Comparison of ENCODE assay signal across 10 mouse cellular contexts in the genomic region with DNA sequence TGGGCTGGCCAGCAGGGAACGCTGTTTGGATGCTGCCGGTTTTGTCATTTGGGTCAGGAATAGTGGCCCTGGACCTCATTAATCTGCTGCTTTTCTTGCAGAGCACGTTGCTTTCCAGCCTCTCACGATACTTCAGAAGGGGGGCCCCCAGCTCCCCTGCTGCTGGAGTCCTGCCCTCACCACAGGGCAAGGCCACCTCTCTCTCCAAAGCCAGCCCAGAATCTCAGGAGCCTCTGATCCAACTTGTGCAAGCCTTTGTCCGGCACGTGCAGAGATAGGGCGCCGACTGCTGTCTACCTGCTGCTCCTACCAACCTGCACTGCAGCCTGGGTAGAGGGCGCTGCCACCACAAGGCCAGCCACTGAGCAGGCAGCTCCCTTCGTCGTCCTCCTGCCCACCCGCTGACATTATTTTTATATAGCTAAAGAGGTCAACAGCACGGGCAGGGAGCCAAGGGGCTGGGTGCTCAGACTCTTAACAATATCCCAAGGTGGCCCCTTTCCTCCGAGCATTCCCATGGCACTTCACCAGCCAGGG. TPM values are rescaled to one million over a fixed set of nuclear protein-coding genes. Genes with fewer than 3 reads are reported as not detected.
DNase-seq lines count a peak whose midpoint lies in the region; ATAC-seq and TF ChIP-seq lines count a peak whose summit lies in the region.
"Had no signal": no experiment of that assay in that cellular context is flagged by ENCODE, and none has a peak within 500 bp of the region (broad histone marks: within the 10 kb centered on the region; RNA-seq: fewer than 3 reads in every experiment).

No protein-coding gene starts in this region.

- 64% methylated on average over 14 of the region's 14 CpGs for WGBS in intestine, postnatal 0 days
- 73% methylated on average over 14 of the region's 14 CpGs for WGBS in intestine, embryonic 15.5 days

- H3K36me3 ChIP-seq in intestine, postnatal 0 days (ENCODE audit: control insufficient read depth, insufficient read depth): peaks cover 96% of the 10 kb centered on the region
- peaks cover 75% of the 10 kb centered on the region for H3K36me3 ChIP-seq in intestine, embryonic 15.5 days
- H3K36me3 ChIP-seq in ES-Bruce4 (ENCODE audit: control insufficient read depth, insufficient read depth, low read length, poor library complexity, severe bottlenecking): peaks cover 43% of the 10 kb centered on the region

- TF ChIP-seq EP300 in ES-Bruce4 (IDR thresholded peaks at IDR 0.05; ENCODE audit: insufficient read depth, low read depth, low read length): no peak

- no peak for TF ChIP-seq POLR2A in ES-Bruce4 (IDR thresholded peaks at IDR 0.05; ENCODE audit: insufficient read depth, low read length)

- H3K4me2 ChIP-seq in intestine, postnatal 0 days (replicated peaks; ENCODE audit: low read depth): no peak overlapping the region
- no peak overlapping the region for H3K4me2 ChIP-seq in intestine, embryonic 15.5 days (replicated peaks)
- H3K4me2 ChIP-seq: hindbrain, embryonic 15.5 days; limb, embryonic 13.5 days had no signal

- intact Hi-C loops in heart, postnatal 10 days (cut with DNase I): loop anchor here (5.0 kb wide), 1 partner anchor 241 kb away; no protein-coding TSS in a partner anchor

- no peaks in the 10 kb centered on the region for H3K27me3 ChIP-seq in intestine, postnatal 0 days (replicated peaks; ENCODE audit: control insufficient read depth, insufficient read depth, low read length)
- H3K27me3 ChIP-seq in intestine, embryonic 15.5 days (replicated peaks): no peaks in the 10 kb centered on the region
- no peaks in the 10 kb centered on the region for H3K27me3 ChIP-seq in ES-Bruce4 (ENCODE audit: control insufficient read depth, insufficient read depth, low read length, poor library complexity, severe bottlenecking)
- H3K27me3 ChIP-seq: hindbrain, embryonic 15.5 days; limb, embryonic 13.5 days had no signal

- TF ChIP-seq CTCF in intestine, postnatal 0 days (IDR thresholded peaks at IDR 0.05; ENCODE audit: low read depth): peak; percentile 32; the same call in 1 of the 2 replicates
- peak; percentile 19 for TF ChIP-seq CTCF in ES-Bruce4 (IDR thresholded peaks at IDR 0.05; ENCODE audit: low read depth, low read length)

- H3K27ac ChIP-seq in intestine, postnatal 0 days (ENCODE audit: low read depth, low read length): no peak overlapping the region
- H3K27ac ChIP-seq in intestine, embryonic 15.5 days: no peak overlapping the region
- no peak overlapping the region for H3K27ac ChIP-seq in ES-Bruce4 (ENCODE audit: insufficient read depth, low read length)
- H3K27ac ChIP-seq: hindbrain, embryonic 15.5 days; limb, embryonic 13.5 days had no signal

- no peak overlapping the region for H3K9ac ChIP-seq in intestine, postnatal 0 days (ENCODE audit: low read depth, low read length)
- no peak overlapping the region for H3K9ac ChIP-seq in intestine, embryonic 15.5 days
- no peak overlapping the region for H3K9ac ChIP-seq in ES-Bruce4 (ENCODE audit: low read depth, poor library complexity, severe bottlenecking)
- H3K9ac ChIP-seq: hindbrain, embryonic 15.5 days; limb, embryonic 13.5 days had no signal

- no peaks in the 10 kb centered on the region for H3K4me1 ChIP-seq in intestine, postnatal 0 days (replicated peaks; ENCODE audit: control insufficient read depth, insufficient read depth, low read length)
- no peaks in the 10 kb centered on the region for H3K4me1 ChIP-seq in intestine, embryonic 15.5 days (replicated peaks)
- H3K4me1 ChIP-seq in ES-Bruce4 (ENCODE audit: control insufficient read depth, insufficient read depth, low read length): no peaks in the 10 kb centered on the region
- H3K4me1 ChIP-seq: hindbrain, embryonic 15.5 days had no signal

- DNase-seq in adrenal gland, postnatal 25 days: peak; percentile 58
- DNase-seq in heart, postnatal 10 days: peak; percentile 78 to 79
- DNase-seq in B cell, adult 2 months: no peak
- no peak for DNase-seq in frontal cortex, postnatal 14 days (ENCODE audit: low spot score in 2 of 2)
- no peak for DNase-seq in thymus, postnatal 4 days

- no peak for ATAC-seq in intestine, postnatal 0 days
- no peak for ATAC-seq in intestine, embryonic 15.5 days

- H3K9me3 ChIP-seq in intestine, postnatal 0 days (ENCODE audit: control insufficient read depth): no peaks in the 10 kb centered on the region
- H3K9me3 ChIP-seq in intestine, embryonic 15.5 days: no peaks in the 10 kb centered on the region
- no peaks in the 10 kb centered on the region for H3K9me3 ChIP-seq in ES-Bruce4 (replicated peaks; ENCODE audit: control insufficient read depth, insufficient read depth, low read length, poor library complexity, severe bottlenecking)
- H3K9me3 ChIP-seq: hindbrain, embryonic 15.5 days; limb, embryonic 13.5 days had no signal

- H3K4me3 ChIP-seq in intestine, postnatal 0 days (ENCODE audit: low read depth, low read length): no peak overlapping the region
- H3K4me3 ChIP-seq in intestine, embryonic 15.5 days (replicated peaks): no peak overlapping the region
- H3K4me3 ChIP-seq in ES-Bruce4 (ENCODE audit: low read depth, low read length): no peak overlapping the region
- H3K4me3 ChIP-seq: hindbrain, embryonic 15.5 days; limb, embryonic 13.5 days had no signal

RNA-seq across cellular contexts. Expression of gene Sh3glb2, which starts 15.5 kb away (rescaled TPM):
- 38.1 TPM in 2 replicates for polyA plus RNA-seq in intestine, postnatal 0 days (2015; fragmentation: Nextera tagmentation; extraction: Ambion mirVana)
- 68.4 and 69.4 TPM in 2 replicates for polyA plus RNA-seq in intestine, embryonic 15.5 days (2015; fragmentation: Nextera tagmentation; extraction: Ambion mirVana)
- polyA plus RNA-seq in ES-Bruce4 (2011; ENCODE audit: insufficient read depth, insufficient read length, low read depth, missing spikeins): 30.8 and 32.5 TPM in 2 replicates
- total RNA-seq in adrenal gland, postnatal 25 days (2021): 90.0 and 111 TPM in 2 replicates
- 10 to 100 TPM; 62.0 to 69.5 TPM for total RNA-seq in heart, postnatal 10 days (2021)

RNA-seq across cellular contexts. Expression of gene Miga2, which starts 20.4 kb away (rescaled TPM):
- 12.6 TPM in 2 replicates for polyA plus RNA-seq in intestine, postnatal 0 days (2015; fragmentation: Nextera tagmentation; extraction: Ambion mirVana)
- 20.9 and 24.1 TPM in 2 replicates for polyA plus RNA-seq in intestine, embryonic 15.5 days (2015; fragmentation: Nextera tagmentation; extraction: Ambion mirVana)
- 16.6 and 18.6 TPM in 2 replicates for polyA plus RNA-seq in ES-Bruce4 (2011; ENCODE audit: insufficient read depth, insufficient read length, low read depth, missing spikeins)
- 65.4 and 83.5 TPM in 2 replicates for total RNA-seq in adrenal gland, postnatal 25 days (2021)
- 10 to 100 TPM; 70.5 to 78.0 TPM for total RNA-seq in heart, postnatal 10 days (2021)

RNA-seq across cellular contexts. Expression of gene Dolpp1, which starts 48.4 kb away (rescaled TPM):
- 39.5 and 41.5 TPM in 2 replicates for polyA plus RNA-seq in intestine, postnatal 0 days (2015; fragmentation: Nextera tagmentation; extraction: Ambion mirVana)
- polyA plus RNA-seq in intestine, embryonic 15.5 days (2015; fragmentation: Nextera tagmentation; extraction: Ambion mirVana): 44.5 and 50.9 TPM in 2 replicates
- polyA plus RNA-seq in ES-Bruce4 (2011; ENCODE audit: insufficient read depth, insufficient read length, low read depth, missing spikeins): 42.3 and 44.3 TPM in 2 replicates
- total RNA-seq in adrenal gland, postnatal 25 days (2021): 22.3 and 28.5 TPM in 2 replicates
- total RNA-seq in heart, postnatal 10 days (2021): 10 to 100 TPM; 11.6 to 14.7 TPM

RNA-seq across cellular contexts. Expression of gene Nup188, which starts 57.5 kb away (rescaled TPM):
- polyA plus RNA-seq in intestine, postnatal 0 days (2015; fragmentation: Nextera tagmentation; extraction: Ambion mirVana): 7.1 and 9.1 TPM in 2 replicates
- 29.1 and 29.4 TPM in 2 replicates for polyA plus RNA-seq in intestine, embryonic 15.5 days (2015; fragmentation: Nextera tagmentation; extraction: Ambion mirVana)
- polyA plus RNA-seq in ES-Bruce4 (2011; ENCODE audit: insufficient read depth, insufficient read length, low read depth, missing spikeins): 134 and 138 TPM in 2 replicates
- total RNA-seq in adrenal gland, postnatal 25 days (2021): 38.0 and 38.9 TPM in 2 replicates
- 10 to 100 TPM; 25.1 to 26.6 TPM for total RNA-seq in heart, postnatal 10 days (2021)

RNA-seq across cellular contexts. Expression of gene Dolk, which starts 57.5 kb away (rescaled TPM):
- 23.7 and 24.7 TPM in 2 replicates for polyA plus RNA-seq in intestine, postnatal 0 days (2015; fragmentation: Nextera tagmentation; extraction: Ambion mirVana)
- 28.8 and 34.4 TPM in 2 replicates for polyA plus RNA-seq in intestine, embryonic 15.5 days (2015; fragmentation: Nextera tagmentation; extraction: Ambion mirVana)
- 3.4 and 3.8 TPM in 2 replicates for polyA plus RNA-seq in ES-Bruce4 (2011; ENCODE audit: insufficient read depth, insufficient read length, low read depth, missing spikeins)
- total RNA-seq in adrenal gland, postnatal 25 days (2021): 39.7 and 47.3 TPM in 2 replicates
- total RNA-seq in heart, postnatal 10 days (2021): 10 to 100 TPM; 25.9 to 28.6 TPM

Comparison
In these comparisons a context has a peak if more than half of its experiments do, and no peak if none do; other contexts are left out.
1. DNase-seq: peak in adrenal gland, postnatal 25 days (single experiment) and heart, postnatal 10 days (2 of 2); none in B cell, adult 2 months (0 of 2), frontal cortex, postnatal 14 days (0 of 2) and thymus, postnatal 4 days (single experiment).